Mouse (Mus musculus) midbrain, embryonic 11.5 days (tissue): ENCODE data around the gene Pcnx4. TPM values are rescaled to one million over a fixed set of nuclear protein-coding genes. Genes with fewer than 3 reads are reported as not detected.

Experiments used
- ATAC-seq: fragments of 200-750 bp; cut with Nextera tagmentation; 2 replicates; pipeline ENCODE4 v1.8.0; 2017; ENCODE audit warnings: moderate TSS enrichment, moderate library complexity; ENCODE audit not compliant: low FRiP score
- DNase-seq: peaks from one replicate; pipeline ENCODE4 v3.0.0; 2015; ENCODE audit warnings: low spot score; ENCODE audit errors: missing footprints
- H3K27ac ChIP-seq: fragments of 300-500 bp; sonication (generic); 2 replicates; pipeline ENCODE4 v1.5.1; 2014; ENCODE audit warnings: low read depth, low read length
- H3K27me3 ChIP-seq: fragments of 300-500 bp; sonication (generic); 2 replicates; pipeline ENCODE4 v1.6.1; 2014; ENCODE audit warnings: mild to moderate bottlenecking, low read length, moderate library complexity, mixed read lengths; ENCODE audit not compliant: control insufficient read depth, insufficient read depth
- H3K36me3 ChIP-seq: fragments of 300-500 bp; sonication (generic); 2 replicates; pipeline ENCODE4 v1.6.1; 2014; ENCODE audit warnings: mild to moderate bottlenecking, low read length, moderate library complexity, mixed read lengths; ENCODE audit not compliant: control insufficient read depth, insufficient read depth
- H3K4me1 ChIP-seq: fragments of 300-500 bp; sonication (generic); 2 replicates; pipeline ENCODE4 v1.6.1; 2014; ENCODE audit warnings: low read length; ENCODE audit not compliant: control insufficient read depth, insufficient read depth
- H3K4me2 ChIP-seq: fragments of 300-500 bp; sonication (generic); 2 replicates; pipeline ENCODE4 v1.6.1; 2014; ENCODE audit warnings: mild to moderate bottlenecking, moderate library complexity
- H3K4me3 ChIP-seq: fragments of 300-500 bp; sonication (generic); 2 replicates; pipeline ENCODE4 v1.5.1; 2014; ENCODE audit warnings: low read depth, low read length
- H3K9ac ChIP-seq: fragments of 300-500 bp; sonication (generic); 2 replicates; pipeline ENCODE4 v1.6.1; 2014; ENCODE audit warnings: low read length
- H3K9me3 ChIP-seq: fragments of 300-500 bp; sonication (generic); 2 replicates; pipeline ENCODE4 v1.6.1; 2016; ENCODE audit warnings: low read length; ENCODE audit not compliant: control insufficient read depth
- WGBS: fragments of 180-500 bp; shearing (Covaris S2); extraction: QIAGEN DNeasy Blood & Tissue Kit; methylation state at CpG from one replicate; pipeline ENCODE4 v1.1.7; 2014; 5-methylcytosine and 5-hydroxymethylcytosine counted together
- polyA plus RNA-seq: library from polyadenylated mRNA; unstranded; fragments of >200 nt; fragmentation: Nextera tagmentation; extraction: Ambion mirVana; gene quantifications from 2 replicates; pipeline ENCODE4 v1.2.1, GENCODE M21; 2014

Gene Pcnx4
- polyA plus RNA-seq, 1 experiment from 2014 or later, result 15.0 TPM

DNA sequence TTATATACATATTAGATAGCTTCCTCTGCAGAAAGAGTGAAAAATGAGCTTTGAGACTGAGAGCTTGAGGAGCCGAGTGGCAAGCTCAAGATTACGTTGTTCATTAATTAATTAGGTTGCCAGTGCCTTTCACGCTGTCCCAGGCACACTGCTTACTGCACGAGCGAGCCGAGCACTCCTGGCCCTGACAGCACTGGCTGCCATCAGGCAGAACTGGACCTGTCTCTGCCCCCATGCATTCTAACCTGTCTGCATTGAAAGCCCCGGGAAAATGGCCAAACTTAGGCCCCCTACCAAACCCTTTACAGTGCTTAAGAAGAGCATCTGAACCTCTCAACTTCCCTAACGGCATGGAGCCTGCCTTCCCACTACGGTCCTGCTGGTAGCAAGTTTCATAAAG lies 16.8 kb upstream of the Pcnx4 start:
- Histone ChIP-seq H3K4me1 (no peaks in the 10 kb centered on the region), H3K9ac (no peak overlapping the region), H3K36me3 (no peaks in the 10 kb centered on the region), H3K4me3 (no peak overlapping the region), H3K4me2 (no peak overlapping the region), H3K27me3 (no peaks in the 10 kb centered on the region), H3K27ac (no peak overlapping the region), H3K9me3 (no peaks in the 10 kb centered on the region)
- WGBS, result 63% methylated on average over 9 of the region's 9 CpGs
- DNase-seq (no peak), ATAC-seq (no peak)

DNA sequence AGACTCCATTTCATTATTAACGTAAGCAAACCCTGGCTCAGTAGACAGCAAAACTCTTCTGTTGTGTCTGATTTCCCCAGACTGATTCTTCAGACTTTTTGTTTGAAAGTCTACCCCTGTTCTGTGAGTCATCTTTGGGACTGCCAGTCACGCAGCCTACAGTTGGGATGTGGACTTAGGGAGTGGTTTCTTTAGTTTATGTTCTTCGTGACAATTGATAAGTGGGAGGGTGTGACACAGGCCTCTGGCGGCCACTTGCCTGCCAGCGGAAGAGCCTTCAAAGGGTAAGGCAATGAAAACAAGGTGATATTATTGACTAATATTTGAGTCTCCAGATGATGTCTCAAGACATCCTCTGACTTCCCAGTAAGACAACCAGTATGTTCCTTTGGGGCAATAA lies 16.3 kb upstream of the Pcnx4 start:
- no peaks in the 10 kb centered on the region for H3K27me3 ChIP-seq
- DNase-seq, result no peak
- H3K27ac ChIP-seq, result no peak overlapping the region
- no peaks in the 10 kb centered on the region for H3K4me1 ChIP-seq
- no peak overlapping the region for H3K4me3 ChIP-seq
- H3K9me3 ChIP-seq, result no peaks in the 10 kb centered on the region
- H3K36me3 ChIP-seq, result no peaks in the 10 kb centered on the region
- H3K4me2 ChIP-seq, result no peak overlapping the region
- ATAC-seq, result no peak
- 86% methylated on average over 5 of the region's 5 CpGs for WGBS
- no peak overlapping the region for H3K9ac ChIP-seq

DNA sequence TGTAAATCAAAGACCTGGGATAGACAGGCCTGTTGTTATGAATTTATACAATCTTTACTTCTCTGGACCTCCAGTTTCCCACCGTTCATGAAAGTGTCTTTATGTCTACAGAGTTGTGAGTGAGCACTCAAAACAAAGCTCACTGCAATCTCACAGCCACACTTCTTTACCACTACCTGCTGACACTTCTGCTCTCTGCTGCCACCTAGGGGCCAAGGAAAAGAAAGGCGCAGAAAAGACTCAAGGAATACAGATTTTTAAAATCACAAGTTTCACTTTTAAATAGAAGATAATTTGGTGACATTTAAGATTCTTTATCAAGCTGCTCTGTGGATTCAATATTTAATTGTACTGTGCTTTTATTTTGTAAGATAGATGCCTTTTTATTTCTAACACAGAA lies 15.5 kb upstream of the Pcnx4 start:
- peak; percentile 95 for DNase-seq
- H3K27ac ChIP-seq, result no peak overlapping the region
- no peaks in the 10 kb centered on the region for H3K4me1 ChIP-seq
- ATAC-seq, result no peak
- no peaks in the 10 kb centered on the region for H3K9me3 ChIP-seq
- 6% methylated on average over 2 of the region's 2 CpGs for WGBS
- no peak overlapping the region for H3K9ac ChIP-seq
- H3K4me3 ChIP-seq, result no peak overlapping the region
- H3K27me3 ChIP-seq, result no peaks in the 10 kb centered on the region
- no peaks in the 10 kb centered on the region for H3K36me3 ChIP-seq
- no peak overlapping the region for H3K4me2 ChIP-seq

DNA sequence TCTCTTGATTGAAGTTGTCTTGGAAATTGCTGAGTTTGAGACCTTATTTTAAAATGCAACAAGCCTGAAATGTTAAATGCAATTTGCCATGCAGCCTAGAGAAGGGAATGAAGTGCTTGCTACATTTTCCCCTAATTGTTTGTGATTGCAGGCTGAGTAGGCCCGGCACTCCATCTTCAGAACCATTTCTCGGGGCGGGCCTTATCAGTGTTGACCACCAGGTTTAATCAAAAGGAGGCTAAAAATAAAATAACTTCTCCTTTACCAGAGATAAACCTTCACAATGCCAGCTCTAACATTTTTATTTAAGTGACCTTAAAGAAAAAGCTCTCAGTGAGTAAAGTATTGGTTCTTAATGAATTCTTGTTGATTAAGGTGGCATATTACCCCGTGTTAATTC lies 10.6 kb upstream of the Pcnx4 start:
- H3K4me1 ChIP-seq, result no peaks in the 10 kb centered on the region
- H3K4me2 ChIP-seq, result no peak overlapping the region
- no peak overlapping the region for H3K9ac ChIP-seq
- H3K9me3 ChIP-seq, result no peaks in the 10 kb centered on the region
- ATAC-seq (no peak), DNase-seq (no peak)
- no peaks in the 10 kb centered on the region for H3K27me3 ChIP-seq
- H3K4me3 ChIP-seq, result no peak overlapping the region
- H3K27ac ChIP-seq, result no peak overlapping the region
- WGBS, result 83% methylated on average over 4 of the region's 4 CpGs
- H3K36me3 ChIP-seq, result no peaks in the 10 kb centered on the region

DNA sequence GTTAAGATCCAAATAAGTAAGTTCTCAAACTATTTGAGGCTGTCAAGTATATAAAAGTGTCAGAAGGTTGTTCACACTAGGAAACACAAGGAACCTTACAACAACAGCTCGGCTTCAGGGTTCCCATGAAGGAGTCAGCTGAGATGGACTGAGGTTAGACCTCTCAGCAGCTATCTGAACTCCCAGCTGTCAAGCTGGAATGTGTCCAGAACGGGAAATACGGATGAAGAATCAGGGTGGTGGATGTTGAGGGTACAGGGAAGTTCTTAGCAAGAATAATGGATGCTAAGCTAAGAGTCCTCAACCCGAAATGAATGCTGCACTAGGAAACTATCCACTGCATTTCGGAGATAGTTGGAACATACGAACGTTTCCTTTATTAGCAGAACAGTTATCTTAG lies 3.9 kb upstream of the Pcnx4 start:
- Histone ChIP-seq H3K27ac (no peak overlapping the region), H3K36me3 (no peaks in the 10 kb centered on the region), H3K27me3 (no peaks in the 10 kb centered on the region), H3K4me1 (peaks cover 2% of the 10 kb centered on the region; the same call in 1 of the 2 replicates), H3K9ac (no peak overlapping the region), H3K9me3 (no peaks in the 10 kb centered on the region), H3K4me2 (no peak overlapping the region), H3K4me3 (no peak overlapping the region)
- DNase-seq (no peak), ATAC-seq (no peak)
- WGBS, result 87% methylated on average over 7 of the region's 7 CpGs

DNA sequence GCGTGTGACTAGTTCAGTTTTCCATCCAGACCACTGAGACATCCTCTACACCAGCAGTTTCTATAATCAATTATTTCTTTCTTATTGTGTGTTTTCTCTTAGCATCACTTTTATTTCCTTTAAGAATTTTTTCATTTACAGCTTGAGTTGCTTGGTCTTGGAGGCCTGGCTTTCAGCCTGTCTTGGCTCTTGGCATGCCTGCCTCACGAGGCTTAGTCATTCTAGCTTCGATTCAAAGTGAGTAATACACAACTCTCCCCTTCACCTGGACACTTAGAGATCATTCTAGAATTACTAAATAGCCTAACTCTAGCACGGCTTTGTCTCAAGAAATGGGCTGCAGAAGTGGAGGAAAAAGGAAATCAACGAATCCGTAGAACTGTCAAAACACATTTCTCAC lies 2.2 kb upstream of the Pcnx4 start:
- no peaks in the 10 kb centered on the region for H3K9me3 ChIP-seq

DNA sequence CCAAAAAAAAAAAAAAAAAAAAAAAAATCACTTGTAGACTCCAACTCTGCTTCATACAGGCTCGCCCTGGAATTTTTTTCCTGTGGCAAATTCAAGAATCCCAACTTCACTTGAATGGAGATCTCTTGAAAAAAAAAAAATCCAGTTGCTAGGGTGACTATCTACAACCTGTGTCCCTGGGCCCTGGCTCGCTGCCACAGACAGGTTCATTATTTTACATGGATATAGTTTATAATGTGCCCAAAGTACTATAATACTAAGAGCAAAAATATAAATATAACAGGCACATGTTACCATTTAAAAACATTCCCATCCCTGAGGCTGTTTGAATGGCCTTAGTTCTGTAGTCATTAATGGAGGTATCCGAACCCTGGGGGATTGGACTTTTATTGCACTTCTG lies 584 bp upstream of the Pcnx4 start:
- ATAC-seq, result no peak
- H3K9ac ChIP-seq, result peak overlapping the region; percentile 24; the same call in 1 of the 2 replicates
- WGBS, result 44% methylated on average over 3 of the region's 3 CpGs
- H3K4me2 ChIP-seq, result peak overlapping the region; percentile 57
- peaks cover 2% of the 10 kb centered on the region; the same call in 1 of the 2 replicates for H3K4me1 ChIP-seq
- no peaks in the 10 kb centered on the region for H3K27me3 ChIP-seq
- no peaks in the 10 kb centered on the region for H3K36me3 ChIP-seq
- H3K4me3 ChIP-seq, result peak overlapping the region; percentile 65
- peak; percentile 85 for DNase-seq
- H3K27ac ChIP-seq, result no peak overlapping the region
- no peaks in the 10 kb centered on the region for H3K9me3 ChIP-seq

More for the DNA sequence above, 2.2 kb upstream of the Pcnx4 start:
- no peak for DNase-seq
- Histone ChIP-seq H3K4me2 (no peak overlapping the region), H3K36me3 (no peaks in the 10 kb centered on the region), H3K9ac (no peak overlapping the region), H3K27ac (no peak overlapping the region), H3K27me3 (no peaks in the 10 kb centered on the region), H3K4me3 (no peak overlapping the region), H3K4me1 (peaks cover 2% of the 10 kb centered on the region; the same call in 1 of the 2 replicates)
- 89% methylated on average over 6 of the region's 6 CpGs for whole genome bisulfite sequencing
- no peak for ATAC-seq

DNA sequence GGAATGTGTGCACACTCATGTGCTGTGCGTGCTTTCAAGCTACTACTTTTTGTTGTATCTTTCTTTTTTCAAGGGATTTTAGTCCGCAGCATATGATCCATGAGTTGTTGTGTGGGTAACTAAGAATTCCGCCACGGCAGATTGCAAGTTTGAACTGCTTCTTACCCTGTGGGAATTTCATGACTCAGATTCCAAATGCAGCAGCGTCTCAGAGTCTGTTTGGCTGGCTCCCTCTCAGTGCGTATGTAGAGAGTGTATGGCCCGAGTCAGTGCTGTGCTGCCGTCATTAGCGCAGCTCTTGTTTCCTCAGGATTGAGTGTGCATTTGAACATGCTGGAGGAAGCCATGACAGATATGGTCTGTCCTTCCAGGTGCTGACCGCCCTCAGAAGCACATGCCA lies 2.4 kb downstream of the Pcnx4 start:
- no peak overlapping the region for H3K4me3 ChIP-seq
- WGBS, result 92% methylated on average over 10 of the region's 10 CpGs
- ATAC-seq, result no peak

DNA sequence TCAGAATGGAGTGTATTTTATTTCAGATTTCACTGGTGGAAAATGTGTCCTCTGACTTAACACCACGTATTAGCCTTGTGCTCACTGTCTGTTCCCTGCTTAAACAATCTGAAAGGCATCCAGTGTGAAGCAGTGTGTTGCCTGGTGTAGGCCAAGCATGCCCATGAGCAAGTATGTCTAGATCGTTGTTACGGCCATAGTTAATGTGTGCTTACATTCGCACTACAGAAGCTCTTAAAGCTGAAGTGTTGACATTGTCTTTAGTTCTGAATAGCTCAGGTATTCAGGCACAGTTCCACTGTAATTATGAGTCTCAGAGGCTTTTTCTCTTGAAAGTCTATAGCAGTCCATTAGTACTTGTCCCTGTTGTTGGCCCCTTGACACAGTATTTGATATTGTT lies 18.2 kb downstream of the Pcnx4 start:
- H3K9me3 ChIP-seq, result no peaks in the 10 kb centered on the region
- WGBS, result 77% methylated on average over 4 of the region's 4 CpGs
- H3K27ac ChIP-seq, result no peak overlapping the region
- H3K4me1 ChIP-seq, result no peaks in the 10 kb centered on the region
- DNase-seq, result no peak
- no peak overlapping the region for H3K4me3 ChIP-seq
- H3K4me2 ChIP-seq, result no peak overlapping the region
- H3K36me3 ChIP-seq, result no peaks in the 10 kb centered on the region
- ATAC-seq, result no peak
- no peaks in the 10 kb centered on the region for H3K27me3 ChIP-seq
- H3K9ac ChIP-seq, result no peak overlapping the region

More for the DNA sequence above, 2.4 kb downstream of the Pcnx4 start:
- H3K27me3 ChIP-seq, result no peaks in the 10 kb centered on the region
- H3K36me3 ChIP-seq, result no peaks in the 10 kb centered on the region
- no peak for DNase-seq
- H3K4me2 ChIP-seq, result no peak overlapping the region
- H3K4me1 ChIP-seq, result peaks cover 2% of the 10 kb centered on the region; the same call in 1 of the 2 replicates
- no peak overlapping the region for H3K9ac ChIP-seq
- no peaks in the 10 kb centered on the region for H3K9me3 ChIP-seq
- no peak overlapping the region for H3K27ac ChIP-seq
